Mouse (Mus musculus): ENCODE measurements at regions not wholly inside any gene's neighbourhood (a gene's known extent, or its start where the extent isn't known, plus 50 kb on each side); places are given as distances from the start of the nearest gene placed in this dataset.
A peak's percentile ranks its signal among the peaks of the same experiment; 100 is the strongest.

- Histone ChIP-seq H3K27ac (no peak overlapping the region), H3K4me2 (no peak overlapping the region), H3K9ac (no peak overlapping the region), H3K4me1 (no peaks in the 10 kb centered on the region), H3K36me3 (replicated peaks) (no peaks in the 10 kb centered on the region), H3K4me3 (no peak overlapping the region), H3K27me3 (replicated peaks) (no peaks in the 10 kb centered on the region), H3K9me3 (no peaks in the 10 kb centered on the region)
- 55% methylated on average over 2 of the region's 2 CpGs for WGBS
- ATAC-seq (replicated peaks): no peak
Measured at GRCm38 (mm10) chr13:110665073-110665800, 270.4 kb downstream of the Plk2 start.

GRCm38 (mm10) chr13:110667276-110667956 lies 272.6 kb downstream of the Plk2 start:
- Histone ChIP-seq H3K27ac (no peak overlapping the region), H3K9ac (no peak overlapping the region), H3K27me3 (replicated peaks) (no peaks in the 10 kb centered on the region), H3K9me3 (no peaks in the 10 kb centered on the region), H3K36me3 (replicated peaks) (no peaks in the 10 kb centered on the region), H3K4me2 (no peak overlapping the region), H3K4me3 (no peak overlapping the region), H3K4me1 (no peaks in the 10 kb centered on the region)
- ATAC-seq (replicated peaks): no peak
- WGBS: 47% methylated on average over 7 of the region's 7 CpGs

DNA sequence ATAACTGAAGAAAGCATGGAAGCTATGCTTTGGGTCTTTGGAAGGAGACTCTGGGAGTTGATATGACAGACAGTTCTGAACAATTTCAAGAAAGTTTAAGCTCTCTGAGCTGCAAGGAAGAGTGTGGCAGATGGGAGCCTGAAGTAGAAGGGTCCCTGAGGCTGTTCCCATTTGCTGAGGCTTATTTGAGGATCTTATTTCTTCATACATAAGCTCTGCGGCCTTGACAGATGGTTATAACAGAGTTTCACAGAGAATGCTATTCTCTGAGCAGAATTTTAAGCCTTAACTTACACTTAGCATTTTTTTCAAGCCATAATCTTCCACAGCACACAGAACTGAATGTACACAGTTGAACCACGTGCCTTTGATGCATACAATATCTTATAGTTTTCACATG lies 278.7 kb downstream of the Plk2 start:
- no peak overlapping the region for H3K9ac ChIP-seq
- 67% methylated on average over 2 of the region's 2 CpGs for WGBS
- H3K27ac ChIP-seq: no peak overlapping the region
- H3K4me2 ChIP-seq: no peak overlapping the region
- no peak for ATAC-seq (replicated peaks)
- no peaks in the 10 kb centered on the region for H3K4me1 ChIP-seq
- no peaks in the 10 kb centered on the region for H3K9me3 ChIP-seq
- no peaks in the 10 kb centered on the region for H3K36me3 ChIP-seq (replicated peaks)
- H3K27me3 ChIP-seq (replicated peaks): no peaks in the 10 kb centered on the region
- no peak overlapping the region for H3K4me3 ChIP-seq

GRCm38 (mm10) chr13:110683259-110684041 lies 288.6 kb downstream of the Plk2 start:
- Histone ChIP-seq H3K27me3 (replicated peaks) (no peaks in the 10 kb centered on the region), H3K9ac (no peak overlapping the region), H3K36me3 (replicated peaks) (no peaks in the 10 kb centered on the region), H3K4me1 (no peaks in the 10 kb centered on the region), H3K4me3 (no peak overlapping the region), H3K9me3 (no peaks in the 10 kb centered on the region), H3K27ac (no peak overlapping the region), H3K4me2 (no peak overlapping the region)
- ATAC-seq (replicated peaks): 0 out of 2 replicates have a peak, but pooled peaks have one; percentile 11
- 71% methylated on average over 11 of the region's 11 CpGs for WGBS

- Histone ChIP-seq H3K9ac (no peak overlapping the region), H3K9me3 (no peaks in the 10 kb centered on the region), H3K36me3 (replicated peaks) (no peaks in the 10 kb centered on the region), H3K27ac (no peak overlapping the region), H3K4me1 (no peaks in the 10 kb centered on the region), H3K4me3 (no peak overlapping the region), H3K27me3 (replicated peaks) (no peaks in the 10 kb centered on the region), H3K4me2 (no peak overlapping the region)
- no peak for ATAC-seq (replicated peaks)
- 18% methylated on average over 3 of the region's 3 CpGs for WGBS
Measured at GRCm38 (mm10) chr13:110688796-110689195, 293.9 kb downstream of the Plk2 start.

GRCm38 (mm10) chr13:110690501-110691255 lies 295.8 kb downstream of the Plk2 start:
- no peak; the same call in 1 of the 2 replicates for ATAC-seq (replicated peaks)
- no peaks in the 10 kb centered on the region for H3K27me3 ChIP-seq (replicated peaks)
- H3K9ac ChIP-seq: no peak overlapping the region
- no peaks in the 10 kb centered on the region for H3K36me3 ChIP-seq (replicated peaks)
- H3K9me3 ChIP-seq: no peaks in the 10 kb centered on the region
- 50% methylated on average over 10 of the region's 10 CpGs for WGBS
- no peak overlapping the region for H3K4me2 ChIP-seq
- no peaks in the 10 kb centered on the region for H3K4me1 ChIP-seq
- H3K4me3 ChIP-seq: no peak overlapping the region
- H3K27ac ChIP-seq: no peak overlapping the region

- H3K36me3 ChIP-seq (replicated peaks): no peaks in the 10 kb centered on the region
- no peak overlapping the region for H3K4me3 ChIP-seq
- no peaks in the 10 kb centered on the region for H3K9me3 ChIP-seq
- H3K4me2 ChIP-seq: no peak overlapping the region
- no peak overlapping the region for H3K27ac ChIP-seq
- H3K9ac ChIP-seq: no peak overlapping the region
- 80% methylated on average over 5 of the region's 5 CpGs for WGBS
- H3K27me3 ChIP-seq (replicated peaks): no peaks in the 10 kb centered on the region
- H3K4me1 ChIP-seq: no peaks in the 10 kb centered on the region
- no peak for ATAC-seq (replicated peaks)
Measured at GRCm38 (mm10) chr13:110692696-110693095, 297.9 kb downstream of the Plk2 start.

DNA sequence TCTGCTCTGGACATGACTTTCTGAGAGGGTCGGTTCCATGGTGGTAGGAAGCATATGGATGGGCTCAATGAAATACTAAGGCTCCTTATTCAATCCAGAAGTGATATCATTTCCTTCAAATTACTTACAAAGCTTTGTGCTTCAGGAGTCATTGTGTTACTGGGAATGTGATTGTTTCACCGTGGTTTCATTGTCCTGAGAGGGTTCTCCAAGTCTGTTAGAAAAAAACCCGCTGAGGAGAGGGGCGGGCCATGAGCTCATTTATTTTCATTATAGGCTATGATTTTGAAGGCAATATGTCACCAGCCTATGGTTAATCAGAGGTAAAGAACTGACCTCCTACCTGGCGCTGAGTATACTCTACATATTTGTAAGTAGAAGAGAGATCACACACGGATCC lies 300.0 kb downstream of the Plk2 start:
- H3K4me1 ChIP-seq: no peaks in the 10 kb centered on the region
- WGBS: 76% methylated on average over 6 of the region's 6 CpGs
- no peaks in the 10 kb centered on the region for H3K36me3 ChIP-seq (replicated peaks)
- H3K4me2 ChIP-seq: no peak overlapping the region
- H3K9ac ChIP-seq: no peak overlapping the region
- no peak overlapping the region for H3K4me3 ChIP-seq
- ATAC-seq (replicated peaks): no peak
- H3K27me3 ChIP-seq (replicated peaks): no peaks in the 10 kb centered on the region
- H3K27ac ChIP-seq: no peak overlapping the region
- H3K9me3 ChIP-seq: no peaks in the 10 kb centered on the region

DNA sequence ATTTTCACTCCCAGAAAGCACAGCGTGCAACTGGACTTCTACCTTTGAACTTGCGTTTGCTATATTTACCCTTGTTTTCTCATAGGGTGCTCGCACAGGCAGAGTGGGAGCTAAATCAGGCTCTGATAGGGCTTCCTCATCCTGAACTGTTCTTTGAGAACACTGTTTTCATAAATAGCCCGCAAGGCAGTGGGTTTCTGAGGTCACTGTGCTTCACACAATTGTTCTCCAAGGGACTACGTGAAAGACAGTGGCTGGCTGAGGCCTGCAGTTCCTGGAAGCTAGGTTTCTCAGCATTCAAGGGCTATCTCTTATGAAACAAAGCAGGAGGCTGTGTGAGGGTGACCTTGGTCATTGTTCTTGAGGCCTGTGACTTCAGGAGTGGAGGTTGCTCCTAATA lies 301.7 kb downstream of the Plk2 start:
- 80% methylated on average over 5 of the region's 5 CpGs for WGBS
- H3K9ac ChIP-seq: no peak overlapping the region
- no peak for ATAC-seq (replicated peaks)
- no peak overlapping the region for H3K27ac ChIP-seq
- H3K27me3 ChIP-seq (replicated peaks): no peaks in the 10 kb centered on the region
- no peak overlapping the region for H3K4me2 ChIP-seq
- no peaks in the 10 kb centered on the region for H3K36me3 ChIP-seq (replicated peaks)
- no peaks in the 10 kb centered on the region for H3K9me3 ChIP-seq
- no peak overlapping the region for H3K4me3 ChIP-seq
- H3K4me1 ChIP-seq: no peaks in the 10 kb centered on the region

DNA sequence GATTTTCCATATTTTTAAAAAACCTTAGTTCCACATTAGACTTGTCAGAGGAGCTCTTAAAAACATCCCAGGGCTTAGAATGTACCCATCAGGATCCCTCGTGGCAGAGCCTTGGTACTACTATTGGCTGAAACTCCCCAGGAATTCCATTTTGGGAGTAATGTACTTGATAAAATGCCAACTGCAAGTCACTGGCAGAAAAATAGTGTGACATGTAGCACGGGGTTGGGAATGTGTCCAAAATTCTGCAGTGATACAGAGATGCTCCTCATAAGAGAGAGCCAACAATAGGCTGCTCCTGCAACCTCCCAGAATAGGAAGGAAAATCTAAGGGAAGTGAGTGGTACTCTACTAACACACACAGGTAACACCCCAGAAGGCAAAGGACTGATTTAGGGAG lies 309.4 kb downstream of the Plk2 start:
- Histone ChIP-seq H3K4me2 (no peak overlapping the region), H3K36me3 (replicated peaks) (no peaks in the 10 kb centered on the region), H3K27me3 (replicated peaks) (no peaks in the 10 kb centered on the region), H3K27ac (no peak overlapping the region), H3K4me1 (no peaks in the 10 kb centered on the region), H3K4me3 (no peak overlapping the region), H3K9ac (no peak overlapping the region), H3K9me3 (no peaks in the 10 kb centered on the region)
- 74% methylated on average over 2 of the region's 2 CpGs for WGBS
- no peak for ATAC-seq (replicated peaks)

GRCm38 (mm10) chr13:110710847-110711246 lies 316.0 kb downstream of the Plk2 start:
- no peaks in the 10 kb centered on the region for H3K27me3 ChIP-seq (replicated peaks)
- H3K27ac ChIP-seq: no peak overlapping the region
- no peak for ATAC-seq (replicated peaks)
- no peaks in the 10 kb centered on the region for H3K36me3 ChIP-seq (replicated peaks)
- 77% methylated on average over 4 of the region's 4 CpGs for WGBS
- H3K9ac ChIP-seq: no peak overlapping the region
- H3K4me1 ChIP-seq: no peaks in the 10 kb centered on the region
- H3K9me3 ChIP-seq: no peaks in the 10 kb centered on the region
- no peak overlapping the region for H3K4me2 ChIP-seq
- H3K4me3 ChIP-seq: no peak overlapping the region

GRCm38 (mm10) chr13:110712527-110712926 lies 317.7 kb downstream of the Plk2 start:
- no peaks in the 10 kb centered on the region for H3K4me1 ChIP-seq
- H3K9me3 ChIP-seq: no peaks in the 10 kb centered on the region
- no peak overlapping the region for H3K4me3 ChIP-seq
- H3K36me3 ChIP-seq (replicated peaks): no peaks in the 10 kb centered on the region
- 58% methylated on average over 3 of the region's 3 CpGs for WGBS
- no peak overlapping the region for H3K9ac ChIP-seq
- no peak overlapping the region for H3K4me2 ChIP-seq
- no peaks in the 10 kb centered on the region for H3K27me3 ChIP-seq (replicated peaks)
- ATAC-seq (replicated peaks): no peak
- no peak overlapping the region for H3K27ac ChIP-seq
